Mouse (Mus musculus) adrenal gland (tissue): ENCODE results near the gene Chst11.

Experiments
- intact Hi-C: fragments of 180-260 bp; cut with DNase I; formaldehyde crosslinking; loops from one replicate; pipeline ENCODE4 v1.15.1; 2025

The Chst11 gene

GRCm38 (mm10) chr10:83071785-83072580, 86.7 kb downstream of the Chst11 start:
- intact Hi-C loops, result no loop called here

DNA sequence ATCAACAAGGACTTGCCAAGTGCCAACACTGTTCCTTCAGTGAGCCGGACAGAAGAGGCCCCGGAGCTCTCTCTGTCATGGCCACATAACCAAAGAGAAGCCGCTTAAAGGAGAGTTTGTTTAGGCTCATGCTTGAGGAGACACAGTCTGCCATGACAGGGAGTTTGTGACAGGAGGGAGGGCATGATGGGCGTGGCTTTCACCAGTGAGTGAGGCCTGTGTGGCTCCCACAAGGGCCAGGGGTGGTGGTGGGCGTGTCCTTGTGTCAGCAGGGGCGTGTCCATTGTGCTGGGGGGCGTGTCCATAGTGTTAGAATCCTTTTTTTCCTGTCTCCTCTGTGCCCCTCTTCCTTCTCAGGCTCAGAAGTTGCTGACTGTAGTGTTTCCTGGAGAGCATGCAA, 87.8 kb downstream of the Chst11 start:
- intact Hi-C loops, result no loop called here

DNA sequence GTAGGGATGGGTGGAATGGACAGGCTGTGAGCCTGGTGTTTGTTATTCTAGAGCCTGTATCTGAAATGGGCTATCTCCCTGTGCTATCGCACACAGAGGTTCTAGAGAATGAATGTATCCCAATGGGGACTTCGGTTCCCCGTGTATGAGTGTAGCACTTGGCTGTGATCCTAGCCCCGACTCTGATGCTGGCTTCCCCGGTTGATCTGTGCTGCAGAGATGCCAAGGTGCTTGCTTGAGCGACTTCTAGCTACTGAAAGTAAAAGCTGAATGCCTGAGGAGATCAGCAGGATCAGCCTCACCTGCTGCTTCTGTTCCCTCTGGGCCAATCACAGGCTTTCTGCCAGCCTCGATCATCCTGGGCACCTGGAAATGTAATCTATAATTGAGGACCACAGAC, 91.5 kb downstream of the Chst11 start:
- intact Hi-C loops, result no loop called here

DNA sequence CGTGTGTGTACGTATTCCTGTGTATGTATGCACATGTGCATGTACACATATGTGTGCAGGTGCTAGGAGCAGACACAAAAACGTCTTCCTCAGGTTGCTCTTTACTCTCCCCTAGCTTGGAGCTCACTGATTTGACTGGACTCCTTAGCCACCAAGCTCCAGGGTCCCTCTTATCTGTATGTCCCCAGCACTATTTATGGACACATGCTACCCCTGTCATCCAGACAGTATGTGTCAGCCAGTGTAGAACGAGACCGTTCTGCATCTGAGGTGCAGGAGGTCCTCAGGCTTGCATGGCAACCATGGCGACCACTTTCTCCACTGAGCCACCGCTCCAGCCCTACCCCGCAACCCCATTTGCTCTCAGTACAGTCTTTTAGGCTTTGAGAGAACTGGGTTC, 93.4 kb downstream of the Chst11 start:
- intact Hi-C loops, result no loop called here

GRCm38 (mm10) chr10:83079755-83080154, 94.5 kb downstream of the Chst11 start:
- intact Hi-C loops, result no loop called here

DNA sequence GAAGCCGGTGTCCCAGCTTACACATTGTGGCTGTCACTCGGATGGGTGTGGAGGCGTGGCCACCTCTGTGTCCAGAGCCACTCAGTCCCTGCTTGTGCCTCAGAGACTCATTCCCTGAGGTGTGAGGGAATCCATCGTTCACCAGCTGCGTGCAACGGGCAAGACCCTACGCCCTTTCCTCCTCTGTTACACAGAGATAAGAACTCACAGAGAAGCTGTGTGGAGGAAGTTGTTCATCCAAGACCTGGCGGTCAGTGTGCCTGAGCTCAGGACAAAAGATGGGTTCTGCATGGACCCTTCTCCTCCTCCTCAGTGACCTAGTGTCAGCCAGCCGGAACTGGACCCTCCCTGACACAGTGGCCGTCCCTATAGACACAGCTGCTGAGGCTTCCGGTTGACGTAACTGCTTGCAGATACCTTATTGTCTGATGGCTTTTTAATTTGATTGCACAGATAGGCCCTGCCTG, 95.0 kb downstream of the Chst11 start:
- intact Hi-C loops, result no loop called here

GRCm38 (mm10) chr10:83080930-83081329, 95.6 kb downstream of the Chst11 start:
- intact Hi-C loops, result no loop called here

DNA sequence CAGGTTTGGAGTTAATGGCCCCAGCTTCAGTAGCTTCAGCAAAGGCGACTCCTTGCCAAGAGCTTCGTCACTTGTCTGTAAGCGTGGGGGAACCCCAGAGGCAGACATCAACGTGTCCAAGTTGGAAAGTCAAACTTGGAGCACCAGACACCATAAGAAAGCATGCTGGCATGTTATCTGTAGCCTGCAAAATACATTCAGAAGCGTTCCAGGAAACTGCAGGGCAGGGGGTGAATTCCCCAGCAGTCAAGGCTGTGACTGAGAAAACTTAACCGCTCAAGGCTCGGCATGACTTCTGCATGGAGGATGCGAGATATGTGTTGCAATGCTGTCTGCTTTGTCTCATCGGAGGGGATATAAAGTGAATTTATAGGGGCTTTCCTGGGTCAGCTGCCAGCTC, 98.6 kb downstream of the Chst11 start:
- intact Hi-C loops, result no loop called here

DNA sequence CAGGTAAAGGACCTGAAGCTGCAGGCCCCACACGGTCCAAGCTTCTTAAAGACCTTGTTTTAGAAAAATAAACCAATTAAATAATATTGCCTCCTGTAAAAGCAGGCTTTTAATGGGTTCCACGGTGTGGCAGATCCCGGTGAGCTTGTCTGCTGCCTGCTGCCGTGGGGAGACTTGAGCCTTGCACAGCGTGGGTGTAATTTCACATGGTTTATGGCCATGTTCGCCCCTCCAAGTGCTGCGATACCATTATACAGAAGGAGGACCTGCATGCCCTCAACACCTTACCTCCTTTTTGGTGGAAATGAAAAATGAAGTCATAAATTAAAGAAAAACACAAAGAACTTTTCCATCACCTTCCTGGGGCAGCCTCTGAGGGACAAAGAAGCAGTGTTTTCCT, 103.0 kb downstream of the Chst11 start:
- intact Hi-C loops, result no loop called here

DNA sequence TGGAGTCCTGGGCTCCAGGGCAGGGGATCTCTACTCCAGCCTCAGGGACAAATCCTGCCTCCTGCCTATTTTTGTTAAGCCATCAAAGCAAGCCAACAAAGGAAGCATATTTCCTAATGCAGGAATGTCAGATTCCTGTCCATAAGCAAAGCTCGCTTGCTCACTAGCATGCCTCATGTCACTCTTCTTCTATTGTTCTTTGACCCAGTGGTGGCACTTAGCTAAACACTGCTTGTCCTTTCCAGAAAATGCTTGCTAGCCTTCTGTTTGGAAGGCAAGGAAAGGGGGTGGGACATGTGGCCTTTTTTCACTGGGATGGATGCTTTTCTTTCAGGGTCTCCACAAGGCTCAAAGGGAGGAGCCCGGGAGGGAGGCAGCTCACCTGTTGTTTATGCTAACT, 103.5 kb downstream of the Chst11 start:
- intact Hi-C loops, result no loop called here

- intact Hi-C loops, result no loop called here
Observed at GRCm38 (mm10) chr10:83090185-83090584, 104.9 kb downstream of the Chst11 start.

GRCm38 (mm10) chr10:83093705-83094104, 108.4 kb downstream of the Chst11 start:
- intact Hi-C loops, result no loop called here

DNA sequence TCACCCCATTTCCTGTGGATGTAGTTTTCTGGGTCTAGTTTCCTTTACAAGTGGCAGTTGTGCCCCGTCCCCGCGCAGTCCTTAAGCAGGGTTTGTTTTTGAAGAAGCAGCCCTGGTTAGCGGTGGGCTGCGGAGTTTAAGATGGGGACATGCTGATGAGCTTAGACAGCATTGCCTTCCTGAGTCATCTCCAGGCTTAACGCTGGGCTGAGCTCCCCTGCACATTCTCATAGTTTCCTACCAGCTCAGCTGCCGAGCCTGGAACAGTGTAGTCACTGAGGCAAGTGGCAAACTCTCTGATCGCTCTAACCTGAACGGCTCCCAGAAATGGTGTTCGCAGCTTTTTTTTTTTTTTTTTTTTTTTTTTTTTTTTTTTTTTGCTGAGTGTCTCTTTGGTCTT, 109.0 kb downstream of the Chst11 start:
- intact Hi-C loops, result no loop called here

DNA sequence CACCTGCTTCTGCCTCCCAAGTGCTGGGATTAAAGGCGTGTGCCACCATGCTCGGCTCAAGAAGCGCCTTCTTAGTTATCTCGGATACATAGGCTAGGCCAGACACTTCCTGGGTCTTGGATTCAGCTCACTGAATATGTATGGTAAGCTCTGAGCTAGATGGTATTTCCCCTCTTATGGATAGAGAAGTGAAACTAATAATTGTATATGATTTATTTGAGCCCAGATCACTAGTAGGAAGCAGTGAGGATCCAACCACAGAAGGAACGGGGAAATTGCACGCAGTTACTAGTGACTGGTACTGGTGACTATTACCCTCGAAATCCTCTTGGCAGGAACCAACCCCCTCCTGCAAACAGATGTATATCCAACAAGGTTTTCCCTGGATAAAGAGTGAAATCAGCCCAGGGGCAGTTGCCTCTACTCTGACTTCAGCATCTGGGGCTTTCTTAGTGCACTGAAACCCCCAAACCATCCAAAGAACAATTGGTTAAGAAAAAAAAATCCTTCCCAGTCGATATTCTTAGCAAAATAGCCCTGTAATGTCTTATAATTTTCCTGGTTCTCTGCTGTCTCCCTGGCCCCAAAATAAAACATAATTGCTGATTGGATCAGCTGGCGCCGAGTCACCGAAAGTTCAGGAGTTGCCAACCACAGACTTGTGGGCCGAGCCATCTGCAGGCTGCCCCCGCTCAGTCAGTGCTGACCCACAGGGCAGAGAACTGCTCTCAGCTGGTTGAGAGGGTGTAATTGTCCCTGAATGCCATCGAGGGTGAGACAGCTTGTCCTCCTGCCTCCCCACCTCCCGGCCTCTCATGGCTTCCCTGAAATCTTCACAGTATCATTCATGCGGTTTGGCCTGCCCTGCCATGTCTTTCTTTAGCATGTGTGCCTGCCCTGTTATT, 109.8 kb downstream of the Chst11 start:
- intact Hi-C loops, result loop anchor here (5.0 kb wide), 1 partner anchor 183 kb away; no protein-coding TSS in a partner anchor

GRCm38 (mm10) chr10:83096257-83096656, 111.0 kb downstream of the Chst11 start:
- intact Hi-C loops, result loop anchor here (5.0 kb wide), 1 partner anchor 184 kb away; no protein-coding TSS in a partner anchor

DNA sequence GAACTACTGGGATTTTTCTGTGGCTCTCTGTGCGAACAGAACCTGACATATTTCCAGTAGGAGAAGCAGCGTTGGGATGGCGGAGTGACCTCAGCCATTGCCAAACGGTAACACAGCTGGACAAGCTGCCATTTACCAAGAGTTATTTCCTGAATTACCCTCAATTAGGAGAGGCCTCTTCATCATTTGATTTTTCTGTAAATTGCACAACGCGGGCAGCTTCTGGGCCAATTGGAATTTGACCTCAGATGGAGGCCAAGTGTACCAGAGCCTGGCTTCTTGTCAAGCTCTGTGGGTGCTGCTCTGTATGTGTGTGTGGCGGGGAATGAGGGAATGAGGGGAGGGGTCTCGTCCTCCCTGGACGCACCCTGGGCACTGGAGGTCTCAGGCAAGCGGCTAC, 113.6 kb downstream of the Chst11 start:
- intact Hi-C loops, result loop anchor here (5.0 kb wide), 1 partner anchor 187 kb away; no protein-coding TSS in a partner anchor

- intact Hi-C loops, result loop anchor here (5.0 kb wide), 2 partner anchors 112 to 187 kb away; partner anchors contain the start of gene Chst11
Observed at GRCm38 (mm10) chr10:83099669-83100068, 114.4 kb downstream of the Chst11 start.

DNA sequence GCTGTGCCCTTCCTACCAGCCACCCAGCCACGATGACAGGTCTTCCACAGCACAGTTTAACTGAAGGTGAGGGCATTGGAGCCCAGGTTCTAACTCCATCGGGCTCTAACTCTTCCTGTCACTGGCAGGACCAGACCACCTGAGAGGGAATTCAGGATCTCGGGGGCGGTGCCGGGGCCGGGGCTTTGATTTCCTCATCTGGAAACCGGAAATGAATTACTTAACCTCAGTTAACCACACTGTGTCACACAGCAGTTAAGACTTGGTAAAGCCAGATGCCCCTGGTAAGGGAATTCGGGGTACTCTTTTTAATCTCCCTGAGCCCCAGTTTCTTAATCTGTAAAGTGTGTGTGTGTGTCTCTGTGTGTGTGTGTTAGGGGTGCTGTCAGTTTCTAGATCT, 115.6 kb downstream of the Chst11 start:
- intact Hi-C loops, result loop anchor here (5.0 kb wide), 1 partner anchor 114 kb away; the partner anchor contains the start of gene Chst11

DNA sequence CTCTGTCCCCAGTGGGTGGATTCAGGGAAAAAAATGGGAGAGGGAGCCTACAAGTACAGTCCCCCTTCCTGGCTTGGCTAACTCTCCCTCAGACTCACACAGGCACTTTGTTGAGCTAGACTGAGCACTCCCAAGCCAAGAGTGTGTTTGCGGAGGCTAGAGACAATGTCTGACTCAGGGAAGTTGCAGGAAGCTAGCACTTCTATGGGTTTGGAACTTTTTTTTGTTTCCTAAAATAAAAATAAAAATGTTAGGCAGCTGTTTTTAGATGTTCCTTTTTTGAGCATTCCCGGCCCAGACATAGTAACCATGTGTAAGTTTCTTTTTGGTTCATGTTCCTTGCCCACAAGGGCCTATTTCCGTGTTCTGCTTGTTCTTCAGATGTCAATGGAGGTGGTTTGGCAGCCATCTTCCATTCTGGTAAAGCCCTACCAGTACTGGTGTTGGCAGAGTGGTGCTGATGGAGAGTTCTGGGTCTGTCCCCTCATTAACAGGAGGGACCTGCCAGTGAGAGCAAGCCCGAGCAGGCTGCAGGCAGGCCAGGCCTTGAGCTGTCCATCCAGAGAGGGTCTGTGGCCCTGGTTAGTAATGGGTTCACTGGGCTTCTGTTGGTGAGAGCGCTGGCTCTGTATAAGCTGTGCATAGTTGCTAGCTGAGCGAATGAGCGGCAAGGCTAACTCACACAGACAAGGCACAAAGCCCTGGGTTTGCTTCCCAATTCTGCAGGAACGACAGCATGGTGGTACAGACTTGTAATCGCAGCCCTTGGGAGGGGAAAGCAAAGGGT, 116.3 kb downstream of the Chst11 start:
- intact Hi-C loops, result loop anchor here (5.0 kb wide), 1 partner anchor 114 kb away; the partner anchor contains the start of gene Chst11

- intact Hi-C loops, result loop anchor here (5.0 kb wide), 1 partner anchor 115 kb away; the partner anchor contains the start of gene Chst11
Observed at GRCm38 (mm10) chr10:83102745-83103144, 117.4 kb downstream of the Chst11 start.

- intact Hi-C loops, result loop anchor here (5.0 kb wide), 1 partner anchor 117 kb away; the partner anchor contains the start of gene Chst11
Observed at GRCm38 (mm10) chr10:83104221-83104620, 118.9 kb downstream of the Chst11 start.
